Mouse (Mus musculus) embryonic facial prominence, embryonic 15.5 days (tissue): Measurements from ENCODE around the gene Unc93a2. TPM values are rescaled to one million over a fixed set of nuclear protein-coding genes. Genes with fewer than 3 reads are reported as not detected.
"Not testable (repeated sequence)": the region's sequence is repeated elsewhere in the genome, so short reads cannot be mapped to it uniquely, and the experiment has no call there.

Experiments used
- ATAC-seq: fragments of 200-750 bp; cut with Nextera tagmentation; 2 replicates; pipeline ENCODE4 v1.8.0; 2017; ENCODE audit warnings: low read depth, moderate TSS enrichment; ENCODE audit not compliant: insufficient number of reproducible peaks, low FRiP score, low TSS enrichment
- H3K27ac ChIP-seq: fragments of 300-500 bp; sonication (generic); replicated peaks from 2 replicates; pipeline ENCODE4 v1.5.1; 2015; ENCODE audit warnings: mild to moderate bottlenecking, inconsistent platforms
- H3K27me3 ChIP-seq: fragments of 300-500 bp; sonication (generic); 2 replicates; pipeline ENCODE4 v1.6.1; 2015; ENCODE audit warnings: inconsistent platforms
- H3K36me3 ChIP-seq: fragments of 300-500 bp; sonication (generic); 2 replicates; pipeline ENCODE4 v1.6.1; 2015; ENCODE audit warnings: mild to moderate bottlenecking, inconsistent platforms
- H3K4me1 ChIP-seq: fragments of 300-500 bp; sonication (generic); 2 replicates; pipeline ENCODE4 v1.6.1; 2015; ENCODE audit warnings: inconsistent platforms
- H3K4me2 ChIP-seq: fragments of 300-500 bp; sonication (generic); replicated peaks from 2 replicates; pipeline ENCODE4 v1.6.1; 2015; ENCODE audit warnings: mild to moderate bottlenecking, inconsistent platforms
- H3K4me3 ChIP-seq: fragments of 300-500 bp; sonication (generic); replicated peaks from 2 replicates; pipeline ENCODE4 v1.5.1; 2015; ENCODE audit warnings: mild to moderate bottlenecking, inconsistent platforms
- H3K9ac ChIP-seq: fragments of 300-500 bp; sonication (generic); 2 replicates; pipeline ENCODE4 v1.6.1; 2015; ENCODE audit warnings: inconsistent platforms
- H3K9me3 ChIP-seq: fragments of 300-500 bp; sonication (generic); replicated peaks from 2 replicates; pipeline ENCODE4 v1.6.1; 2016; ENCODE audit warnings: inconsistent platforms
- WGBS: fragments of 180-500 bp; shearing (Covaris S2); methylation state at CpG from one replicate; pipeline ENCODE4 v1.1.7; 2015; 5-methylcytosine and 5-hydroxymethylcytosine counted together
- polyA plus RNA-seq: library from polyadenylated mRNA; unstranded; fragments of >200 nt; fragmentation: Nextera tagmentation; extraction: Ambion mirVana; gene quantifications from 2 replicates; pipeline ENCODE4 v1.2.1, GENCODE M21; 2015

The Unc93a2 gene
- polyA plus RNA-seq, 1 experiment from 2014 or later: 0.23 TPM

DNA sequence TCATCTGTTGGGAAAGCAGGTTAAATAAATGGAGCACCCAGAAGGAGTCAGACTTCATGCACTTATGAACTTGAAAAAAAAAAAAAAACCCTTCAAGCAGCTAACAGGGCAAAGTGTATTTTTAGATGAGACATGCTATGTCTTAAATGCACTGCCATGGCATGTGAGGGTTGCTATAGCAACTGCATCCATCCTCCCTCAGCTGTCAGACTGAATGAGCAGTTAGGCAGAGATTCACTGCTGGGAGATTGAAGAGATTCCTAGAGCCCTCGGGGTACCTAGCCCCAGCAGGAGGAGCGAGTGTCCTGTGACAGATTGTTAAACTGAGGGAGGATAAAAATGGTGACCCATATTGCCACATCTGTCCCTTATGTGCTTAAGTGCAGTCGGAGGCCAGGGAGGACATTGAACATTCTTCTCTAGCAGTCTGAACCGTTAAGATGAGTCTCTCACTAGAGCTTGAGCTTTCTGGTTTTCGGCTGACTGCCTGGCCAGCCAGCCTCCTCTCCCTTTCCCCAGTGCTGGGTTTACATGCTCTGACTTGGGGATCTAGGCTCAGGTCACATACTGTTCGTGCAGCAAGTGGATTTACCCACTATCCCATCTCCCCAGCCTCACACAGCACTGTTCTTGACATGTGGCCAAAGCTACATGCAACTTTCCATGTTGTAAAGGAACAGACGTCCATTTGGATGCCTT is 18.4 kb downstream of the Unc93a2 start:
- not testable (repeated sequence) for ATAC-seq

DNA sequence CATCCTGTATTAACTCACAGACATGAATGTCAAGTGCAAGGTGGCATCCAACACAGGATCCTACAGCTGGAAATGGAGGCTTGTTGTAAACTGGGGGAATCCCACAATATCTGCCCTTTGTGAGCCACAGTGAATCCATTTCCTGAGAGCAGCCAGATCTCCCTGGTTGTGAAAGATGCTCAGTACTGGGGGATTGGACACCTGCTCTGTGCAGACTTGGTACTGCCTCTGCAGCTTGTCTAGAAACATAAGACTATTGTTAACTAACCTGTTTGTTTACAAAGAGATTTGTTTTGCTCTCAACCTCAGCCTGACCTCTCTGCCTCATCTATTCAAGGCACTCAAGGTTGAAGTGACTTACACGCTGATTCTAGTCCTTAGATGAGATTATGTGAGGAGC is 19.0 kb downstream of the Unc93a2 start:
- H3K4me1 ChIP-seq, H3K9ac ChIP-seq, ATAC-seq, H3K4me2 ChIP-seq, H3K27ac ChIP-seq, H3K36me3 ChIP-seq, H3K27me3 ChIP-seq, H3K9me3 ChIP-seq, H3K4me3 ChIP-seq: not testable (repeated sequence)
- 50% methylated on average over 1 of the region's 1 CpGs for WGBS

More for the DNA sequence above, 18.4 kb downstream of the Unc93a2 start:
- WGBS: 34% methylated on average over 5 of the region's 7 CpGs
- H3K9ac ChIP-seq, H3K36me3 ChIP-seq, H3K4me2 ChIP-seq, H3K27ac ChIP-seq, H3K9me3 ChIP-seq, H3K27me3 ChIP-seq, H3K4me1 ChIP-seq, H3K4me3 ChIP-seq: not testable (repeated sequence)

DNA sequence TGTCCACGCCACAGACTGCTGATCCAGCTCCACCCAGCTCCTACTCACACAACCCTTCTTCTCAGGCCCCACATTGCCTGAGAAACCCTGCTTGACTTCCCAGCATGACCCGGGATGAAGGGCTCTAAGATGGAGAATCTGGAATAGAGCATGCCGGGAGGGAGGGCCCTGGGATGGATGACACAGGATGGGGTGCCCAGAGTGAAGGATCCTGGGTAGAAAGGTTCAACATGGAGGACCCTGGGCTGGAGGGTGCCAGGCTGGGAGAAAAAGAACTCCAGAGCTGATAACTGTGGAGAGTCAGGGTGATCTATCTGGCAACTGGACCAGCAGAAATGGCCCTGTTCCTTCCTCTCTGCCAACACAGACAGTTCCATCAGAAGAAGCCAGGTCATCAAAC is 19.6 kb downstream of the Unc93a2 start:
- not testable (repeated sequence) for ATAC-seq, H3K36me3 ChIP-seq, H3K9ac ChIP-seq, H3K27me3 ChIP-seq, H3K9me3 ChIP-seq, H3K4me1 ChIP-seq, H3K4me2 ChIP-seq, H3K27ac ChIP-seq, H3K4me3 ChIP-seq
- 50% methylated on average over 1 of the region's 3 CpGs for WGBS

DNA sequence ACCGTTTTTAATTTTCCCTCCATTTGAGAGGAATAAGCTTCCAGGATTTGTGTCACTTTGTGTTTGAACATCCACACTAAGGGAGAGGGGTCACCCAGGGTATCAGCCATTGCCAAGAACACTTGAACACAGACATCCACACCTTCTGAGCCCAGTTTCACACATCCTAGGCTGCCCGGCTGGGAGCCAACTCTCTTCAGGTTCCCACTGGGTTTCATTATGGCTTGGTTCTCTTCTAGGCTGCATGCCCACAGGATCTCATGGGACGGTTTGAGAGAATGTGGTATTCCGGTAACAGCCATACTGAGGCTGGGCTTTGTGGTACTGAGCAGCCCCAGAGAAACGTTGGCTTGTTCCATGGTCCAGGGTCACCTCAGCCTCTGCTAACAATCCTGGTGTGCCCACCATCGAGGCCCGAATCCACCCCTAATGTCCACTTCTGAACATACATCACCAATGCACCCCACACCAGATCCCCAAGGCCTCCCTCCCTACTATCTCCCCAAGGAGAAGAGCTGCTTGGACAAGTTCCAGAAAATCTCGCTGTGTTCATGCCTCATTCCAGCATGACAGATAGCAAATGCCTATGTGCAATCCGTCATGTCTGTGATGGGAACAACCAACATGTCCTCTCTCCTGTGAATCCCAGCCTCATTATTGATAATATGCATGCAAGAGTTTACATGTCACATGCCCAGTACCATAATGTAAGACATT is 24.4 kb downstream of the Unc93a2 start:
- not testable (repeated sequence) for H3K4me2 ChIP-seq, H3K4me1 ChIP-seq, H3K9me3 ChIP-seq, H3K9ac ChIP-seq, H3K27me3 ChIP-seq, H3K4me3 ChIP-seq, ATAC-seq, H3K36me3 ChIP-seq, H3K27ac ChIP-seq
- 84% methylated on average over 8 of the region's 9 CpGs for WGBS

DNA sequence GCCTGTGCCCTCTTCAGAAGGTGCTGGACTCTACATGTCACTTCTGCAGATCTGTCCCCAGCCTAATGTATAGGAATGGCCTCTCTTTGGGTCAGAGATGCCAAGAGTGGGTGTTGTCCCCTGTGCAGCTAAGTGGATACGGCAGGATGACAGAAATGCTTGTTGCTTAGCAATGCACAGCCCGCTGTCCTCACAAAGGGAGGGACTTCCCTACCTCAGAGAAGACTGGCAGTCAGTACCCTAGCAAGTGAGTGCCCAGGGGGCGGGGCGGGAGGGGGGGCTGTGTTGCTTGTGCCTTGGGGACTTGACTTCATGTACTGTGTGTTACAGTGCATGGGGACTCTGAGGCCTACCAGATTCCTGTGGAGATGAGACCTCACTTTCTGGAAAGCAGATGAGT is 25.5 kb downstream of the Unc93a2 start:
- ATAC-seq, H3K36me3 ChIP-seq, H3K4me3 ChIP-seq, H3K9me3 ChIP-seq, H3K27me3 ChIP-seq, H3K4me2 ChIP-seq, H3K4me1 ChIP-seq, H3K9ac ChIP-seq, H3K27ac ChIP-seq: not testable (repeated sequence)
- WGBS: 79% methylated on average over 4 of the region's 4 CpGs

DNA sequence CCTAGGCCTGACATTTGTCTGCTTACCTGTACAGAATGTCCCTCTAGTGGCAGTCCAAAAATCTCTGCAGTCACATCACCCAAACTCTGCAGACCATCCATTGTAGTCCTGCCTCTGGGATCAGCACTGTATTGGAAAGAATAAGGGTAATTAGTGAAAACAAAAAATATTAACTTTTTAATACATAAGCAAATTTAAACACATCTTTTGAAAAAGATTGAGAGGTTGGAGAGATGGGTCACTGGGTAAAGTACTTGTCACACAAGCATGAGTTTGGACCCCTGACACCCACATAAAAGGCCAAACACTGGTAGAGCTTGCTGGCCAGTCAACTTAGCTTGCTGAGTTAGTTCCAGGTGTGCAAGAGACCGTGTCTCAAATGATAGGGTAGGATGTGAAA is 32.7 kb downstream of the Unc93a2 start, which contains the start of gene Ttll2:
Gene Ttll2, minus strand, starts transcription at position 101 of the 400 bp plus-strand sequence.
- H3K9me3 ChIP-seq, H3K9ac ChIP-seq, H3K36me3 ChIP-seq, H3K4me1 ChIP-seq, ATAC-seq, H3K27me3 ChIP-seq, H3K4me3 ChIP-seq, H3K27ac ChIP-seq, H3K4me2 ChIP-seq: not testable (repeated sequence)
- WGBS: 67% methylated on average over 1 of the region's 1 CpGs

DNA sequence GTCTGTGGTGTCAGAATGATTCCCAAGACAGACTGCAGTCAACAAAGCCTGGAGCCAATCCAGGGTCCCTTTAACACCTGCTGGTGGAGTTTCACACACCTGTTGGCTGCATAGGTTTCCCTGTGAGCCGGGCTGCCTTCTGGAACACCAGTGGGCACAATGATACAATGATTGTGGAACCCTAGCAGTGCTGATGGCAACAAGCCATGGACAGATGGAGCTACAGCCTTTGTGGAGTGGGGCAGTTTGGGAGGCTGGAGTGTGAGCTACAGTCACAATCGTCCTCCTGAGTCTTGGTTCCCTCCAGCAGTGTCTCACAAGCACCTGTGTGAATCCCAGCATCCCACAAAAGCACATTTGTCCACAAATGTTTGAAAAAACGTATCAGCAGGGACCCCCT is 36.5 kb downstream of the Unc93a2 start:
- 0 out of 2 replicates have a peak, but pooled peaks have one; percentile 4 for ATAC-seq
- H3K36me3 ChIP-seq, H3K4me1 ChIP-seq, H3K27me3 ChIP-seq, H3K4me2 ChIP-seq, H3K9me3 ChIP-seq, H3K9ac ChIP-seq, H3K27ac ChIP-seq, H3K4me3 ChIP-seq: not testable (repeated sequence)
- 64% methylated on average over 2 of the region's 3 CpGs for WGBS

DNA sequence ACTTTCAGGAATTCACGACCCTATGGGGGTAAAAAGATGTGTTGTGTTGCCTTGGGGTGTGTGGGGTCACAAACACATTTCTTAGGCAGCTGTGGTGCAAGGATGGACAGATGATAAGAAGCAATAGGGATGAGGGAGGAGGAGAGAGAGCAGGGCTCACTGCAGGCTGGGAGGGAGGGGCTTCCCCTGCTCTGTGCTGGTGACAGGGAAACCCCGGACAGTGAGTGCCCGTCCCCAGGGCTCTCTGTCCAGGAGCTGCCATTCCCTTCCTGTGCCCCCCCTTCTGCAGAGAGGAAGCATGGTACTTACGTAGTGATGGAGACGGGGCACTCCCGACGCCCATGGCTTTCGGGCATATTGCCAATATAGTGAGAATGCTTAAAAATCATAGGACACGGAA is 47.9 kb downstream of the Unc93a2 start:
- H3K9me3 ChIP-seq, H3K9ac ChIP-seq, H3K4me3 ChIP-seq, H3K4me2 ChIP-seq, H3K27ac ChIP-seq, H3K36me3 ChIP-seq, H3K4me1 ChIP-seq, H3K27me3 ChIP-seq: not testable (repeated sequence)
- ATAC-seq: 0 out of 2 replicates have a peak, but pooled peaks have one; percentile 47
- 49% methylated on average over 9 of the region's 9 CpGs for WGBS

DNA sequence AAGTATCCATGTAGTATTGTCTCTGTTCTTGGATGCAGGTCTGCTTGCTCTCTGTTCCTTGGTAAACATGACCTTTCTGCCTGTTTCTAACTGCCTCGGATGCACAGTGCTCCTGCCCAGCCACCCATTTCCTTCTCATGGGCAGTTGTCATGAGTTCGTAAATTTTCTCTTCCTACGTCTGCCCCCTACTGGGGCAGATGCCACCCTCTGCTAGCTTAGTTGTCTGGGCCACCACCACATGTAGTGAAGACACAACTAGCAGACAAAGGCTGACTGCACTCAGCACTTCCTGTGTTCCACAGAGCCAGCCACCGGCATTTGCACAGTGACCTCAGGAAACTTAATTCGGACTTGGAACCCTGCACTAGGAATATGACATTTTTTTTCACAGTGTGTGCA is 52.5 kb downstream of the Unc93a2 start:
- H3K4me3 ChIP-seq, ATAC-seq, H3K4me2 ChIP-seq, H3K4me1 ChIP-seq, H3K36me3 ChIP-seq, H3K9ac ChIP-seq, H3K27me3 ChIP-seq, H3K27ac ChIP-seq, H3K9me3 ChIP-seq: not testable (repeated sequence)
- 63% methylated on average over 3 of the region's 5 CpGs for WGBS

DNA sequence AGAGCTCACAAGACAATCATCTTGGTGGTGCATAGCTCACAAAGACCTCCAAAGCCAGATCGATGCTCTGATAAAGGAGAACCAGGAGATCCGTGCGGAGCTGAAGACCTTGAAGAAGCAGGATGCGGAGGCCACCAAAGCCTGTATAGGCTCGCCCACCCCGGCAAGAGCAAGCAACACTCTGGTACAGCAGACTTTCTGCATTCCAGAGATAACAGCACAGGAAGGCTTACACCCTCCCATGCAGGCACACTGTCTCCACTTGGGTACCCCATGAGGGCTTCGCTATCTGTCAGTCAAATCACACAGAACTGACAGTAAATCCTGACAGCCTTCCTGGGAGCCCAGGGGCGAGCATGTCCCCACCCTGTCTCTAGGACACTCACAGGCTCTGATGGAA is 58.8 kb downstream of the Unc93a2 start:
- not testable (repeated sequence) for H3K36me3 ChIP-seq, H3K27me3 ChIP-seq, H3K4me2 ChIP-seq, H3K9me3 ChIP-seq, H3K4me3 ChIP-seq, ATAC-seq, H3K9ac ChIP-seq, H3K4me1 ChIP-seq, H3K27ac ChIP-seq
- WGBS: 61% methylated on average over 5 of the region's 8 CpGs

DNA sequence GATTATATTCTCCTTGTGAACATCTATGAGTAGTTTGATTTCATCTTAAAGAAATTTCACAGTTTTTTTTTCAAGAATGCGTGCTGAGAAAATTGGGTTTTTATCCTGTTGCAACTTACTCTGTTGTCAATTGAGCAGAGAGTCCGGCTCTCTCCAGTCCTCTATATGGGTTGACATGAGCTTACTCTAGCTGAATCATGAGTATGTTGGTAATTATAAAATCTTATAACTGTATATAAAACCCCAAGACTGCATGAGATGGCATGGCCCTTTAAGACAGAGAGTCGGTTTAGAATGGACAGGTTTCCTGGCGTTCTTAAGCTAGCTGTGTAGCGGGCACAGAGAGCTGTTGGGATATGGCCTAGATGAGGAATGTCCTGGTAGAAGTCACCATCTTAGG is 60.9 kb downstream of the Unc93a2 start, which contains the start of gene Tcp10a:
Gene Tcp10a, plus strand, starts transcription at position 301 of the 400 bp plus-strand sequence.
- 89% methylated on average over 5 of the region's 5 CpGs for WGBS
- H3K4me1 ChIP-seq, H3K27me3 ChIP-seq, ATAC-seq, H3K9ac ChIP-seq, H3K4me2 ChIP-seq, H3K27ac ChIP-seq, H3K4me3 ChIP-seq, H3K9me3 ChIP-seq, H3K36me3 ChIP-seq: not testable (repeated sequence)

DNA sequence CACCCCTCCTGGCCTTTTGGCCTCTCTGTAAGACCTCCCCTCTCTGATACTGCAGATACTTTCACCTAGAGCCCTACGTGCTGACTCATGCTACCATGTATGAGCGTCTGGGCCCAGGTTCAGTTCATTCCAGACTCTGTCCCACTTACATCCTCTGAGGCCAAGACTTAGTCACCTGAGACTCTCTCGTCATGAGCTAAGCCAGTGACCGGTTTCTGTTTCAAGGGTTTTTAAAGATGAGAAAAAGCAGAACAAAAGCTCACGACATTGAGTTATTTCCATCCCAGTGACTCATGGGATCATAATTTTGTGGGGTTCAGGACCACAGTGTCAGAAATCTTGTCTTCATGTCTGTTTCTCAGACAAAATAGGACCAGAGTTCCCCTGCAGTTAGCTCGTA is 65.5 kb downstream of the Unc93a2 start:
- H3K36me3 ChIP-seq, H3K4me2 ChIP-seq, H3K27ac ChIP-seq, H3K9me3 ChIP-seq, H3K4me1 ChIP-seq, H3K4me3 ChIP-seq, ATAC-seq, H3K27me3 ChIP-seq, H3K9ac ChIP-seq: not testable (repeated sequence)
- 74% methylated on average over 6 of the region's 6 CpGs for WGBS
